Mouse (Mus musculus) testis, postnatal 14 days (tissue): ENCODE measurements around the gene Ciapin1.

Experiments
- DNase-seq: peaks from one replicate; pipeline ENCODE4 v3.0.0; 2021; ENCODE audit warnings: low spot score

Ciapin1 gene

DNA sequence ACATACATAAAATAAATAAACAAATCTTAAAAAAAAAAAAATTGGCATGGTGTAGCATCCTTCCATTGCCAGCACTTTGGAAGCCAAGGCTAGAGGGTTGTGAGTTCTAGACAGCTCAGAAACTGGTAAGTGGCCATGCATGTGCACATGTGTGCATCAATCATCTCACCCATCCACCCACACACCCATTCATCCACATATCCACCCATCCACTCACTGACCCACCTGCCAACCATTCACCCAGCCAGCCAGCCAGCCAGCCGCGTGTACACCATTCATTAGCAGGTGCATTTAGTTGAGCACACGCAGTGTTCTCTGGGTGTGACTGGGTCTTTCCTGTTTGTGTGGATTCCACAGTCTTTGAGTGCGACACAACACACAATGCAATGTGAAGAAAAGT lies 32.3 kb downstream of the Ciapin1 start:
- DNase-seq, result no peak

DNA sequence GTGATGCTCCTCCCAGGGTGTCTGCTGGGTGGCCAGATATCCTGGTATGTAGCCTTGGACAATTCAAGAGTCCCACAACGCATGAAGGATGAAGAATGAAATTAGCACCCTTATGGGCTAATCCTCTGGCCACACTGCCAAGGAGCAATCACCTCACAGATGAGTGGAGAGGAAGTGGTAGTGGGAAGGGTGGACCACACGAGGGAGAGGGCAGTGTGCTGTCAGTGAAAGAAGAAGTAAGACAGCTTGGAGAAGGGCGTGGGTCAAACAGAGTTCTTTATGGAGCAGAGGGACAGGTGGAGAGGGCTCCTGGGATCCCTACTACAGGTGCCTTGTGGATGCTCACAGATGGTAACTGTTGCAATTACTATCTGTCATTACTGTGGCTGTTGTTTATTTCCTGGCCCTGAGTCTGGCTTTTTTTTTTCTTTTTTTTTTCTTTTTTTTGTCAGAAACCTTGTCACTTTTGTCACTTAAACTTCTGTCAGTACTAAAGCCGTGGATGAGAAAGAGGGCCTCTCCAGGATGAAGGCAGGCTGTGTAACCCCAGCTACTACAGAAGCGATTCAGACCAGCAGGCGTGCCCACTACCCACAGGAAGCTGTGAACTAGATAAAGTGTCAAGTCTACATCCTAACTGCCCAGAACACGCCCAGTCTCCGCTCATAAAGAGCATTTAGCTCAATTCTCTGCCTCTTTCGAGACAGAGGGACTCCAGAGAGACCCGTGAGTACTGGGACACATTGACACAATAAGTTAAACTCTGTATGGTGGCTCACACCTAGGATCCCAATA lies 33.4 kb downstream of the Ciapin1 start:
- no peak for DNase-seq

DNA sequence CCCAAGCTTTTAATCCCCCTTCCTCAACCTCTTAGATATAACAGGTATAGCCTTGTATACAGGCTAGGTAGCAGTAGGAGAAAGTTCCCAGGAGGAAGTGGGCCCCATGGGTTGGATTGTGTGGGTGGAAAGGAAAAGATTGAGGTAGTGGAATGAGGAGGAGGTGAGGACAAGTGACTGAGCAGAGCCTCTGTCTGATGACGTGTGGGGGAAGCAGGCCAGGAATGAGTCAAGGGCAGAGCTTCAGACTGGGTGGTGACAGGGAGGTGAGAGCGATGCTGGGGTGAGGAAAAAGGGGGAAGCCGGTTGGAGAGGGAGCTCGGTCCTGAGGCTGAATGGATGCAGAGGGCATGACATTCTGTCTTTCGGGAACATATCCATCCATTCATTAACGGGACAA lies 34.6 kb downstream of the Ciapin1 start:
- no peak for DNase-seq

DNA sequence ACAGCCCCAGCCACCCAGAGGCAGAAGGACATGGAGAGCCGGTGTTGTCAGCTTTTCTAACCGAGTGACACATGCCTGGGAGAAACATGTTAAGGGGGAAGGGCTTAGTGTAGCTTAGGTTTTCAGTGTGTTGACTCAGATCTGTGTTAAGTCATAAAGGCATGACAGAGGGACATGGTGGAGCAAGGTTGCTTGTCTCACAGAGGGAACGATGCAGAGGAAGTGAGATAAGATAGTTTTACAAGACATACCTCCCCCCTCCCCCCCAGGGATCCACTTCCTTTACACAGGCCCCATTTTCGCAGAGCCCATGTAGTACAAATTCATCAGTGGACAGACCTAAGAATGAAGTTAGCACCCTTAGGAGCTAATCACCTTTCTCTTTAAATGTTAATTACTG lies 35.8 kb downstream of the Ciapin1 start:
- DNase-seq, result no peak

DNA sequence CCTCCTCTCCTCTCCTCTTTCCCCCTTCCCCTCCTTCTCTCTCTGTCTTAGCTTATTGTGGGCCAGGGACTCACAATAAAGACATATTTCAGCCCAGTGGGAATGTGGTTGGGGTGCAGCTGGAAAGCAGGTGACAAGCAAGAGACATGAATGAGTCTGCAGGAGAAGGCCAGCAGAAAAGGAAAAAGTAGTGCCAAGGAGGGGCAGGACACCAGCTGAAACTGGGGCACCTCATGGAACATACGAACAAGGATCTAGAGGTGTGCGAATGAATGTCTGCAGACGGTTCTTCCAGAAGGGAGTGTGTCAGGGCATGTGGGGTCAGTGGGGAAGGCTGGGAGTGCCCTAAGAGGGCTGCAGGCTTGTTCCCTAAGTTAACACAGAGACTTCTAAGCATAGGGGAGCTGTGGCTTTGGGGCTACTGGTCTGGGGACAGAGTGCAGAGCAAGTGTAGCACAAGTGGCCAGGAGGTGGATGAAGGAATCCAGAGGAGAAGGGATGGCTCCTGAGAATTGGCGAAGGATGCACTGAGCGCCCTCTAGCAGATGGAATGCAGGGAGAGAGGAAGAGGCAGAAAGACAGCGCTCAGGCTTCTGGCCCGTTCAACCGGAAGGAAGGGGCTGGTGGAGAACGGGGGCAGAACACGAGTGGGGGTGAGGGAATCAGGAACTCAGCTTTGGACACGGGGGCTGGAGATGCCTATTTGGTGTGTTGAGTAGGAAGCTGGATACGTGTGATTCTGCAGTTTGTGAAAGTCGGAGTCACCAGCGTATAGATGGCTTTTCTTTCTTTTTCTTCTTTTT lies 36.7 kb downstream of the Ciapin1 start:
- DNase-seq, result no peak

DNA sequence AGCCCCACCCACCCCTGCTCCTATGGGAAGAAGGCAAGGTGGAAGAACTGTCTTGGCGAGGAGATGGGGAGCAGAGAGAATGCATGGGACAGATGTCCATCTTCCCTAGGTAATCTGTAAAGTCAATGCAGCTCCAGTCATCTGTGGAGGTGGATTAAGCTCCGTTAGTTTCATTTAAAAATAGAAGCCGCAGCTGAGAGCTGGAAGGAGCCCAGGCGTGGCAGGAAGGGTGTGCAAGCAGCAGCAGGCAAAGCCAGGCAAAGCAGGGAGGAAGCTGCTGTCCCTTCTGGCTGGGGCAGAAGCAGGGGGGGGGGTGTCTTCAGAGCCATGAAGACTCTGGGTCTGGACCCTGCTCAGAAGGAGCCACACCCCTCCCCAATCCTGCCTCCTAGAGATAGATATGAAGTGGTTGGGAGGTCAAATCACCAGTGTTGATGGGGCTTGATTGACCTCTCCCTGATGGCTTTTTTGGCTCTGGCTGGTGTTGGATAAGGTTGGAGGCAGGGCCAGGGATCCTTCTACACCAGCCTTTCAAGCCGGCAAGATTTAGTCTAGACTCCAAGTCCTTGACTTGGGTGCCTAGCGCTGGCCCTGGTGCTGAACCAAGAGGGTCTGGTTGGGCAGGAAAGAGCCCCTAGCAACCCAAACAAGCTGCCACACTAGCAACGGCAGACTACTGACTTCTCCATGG lies 37.7 kb downstream of the Ciapin1 start:
- DNase-seq, result no peak

DNA sequence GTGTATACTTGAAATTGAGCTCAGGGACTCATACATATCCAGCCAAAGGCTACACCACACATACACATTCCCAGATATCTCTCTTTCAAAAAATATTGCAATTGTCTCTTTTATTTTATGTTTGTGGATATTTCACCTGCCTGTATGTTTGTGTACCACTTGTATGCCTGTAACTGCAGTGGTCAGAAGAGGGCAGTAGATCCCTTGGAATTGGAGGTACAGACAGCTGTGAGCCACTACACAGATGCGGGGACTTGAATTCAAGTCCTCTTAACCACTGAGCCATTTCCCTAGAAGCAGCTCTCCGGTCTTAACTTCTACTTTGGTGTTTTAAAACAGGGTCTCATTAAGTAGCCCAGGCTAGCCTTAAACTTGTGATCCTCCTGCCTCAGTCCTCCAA lies 43.4 kb downstream of the Ciapin1 start:
- DNase-seq, result no peak

DNA sequence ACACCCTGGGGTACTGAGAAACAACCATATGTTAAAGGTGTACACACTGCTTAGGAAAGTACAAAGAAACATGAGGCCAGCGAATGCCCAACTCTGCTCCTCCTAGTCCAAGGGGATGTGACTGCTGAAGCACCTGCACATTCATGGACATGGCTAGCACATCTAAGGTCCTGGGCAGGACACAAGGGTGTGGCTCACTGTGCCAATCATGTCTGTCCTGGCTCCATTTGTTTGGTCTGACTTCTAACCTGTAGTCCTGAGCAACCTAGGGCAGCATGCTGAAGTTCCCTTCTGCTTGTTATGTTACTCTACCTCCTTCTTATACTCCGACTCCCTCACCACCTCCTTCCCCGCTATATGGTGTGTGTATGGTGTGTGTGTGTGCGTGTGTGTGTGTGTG lies 43.8 kb downstream of the Ciapin1 start:
- DNase-seq, result no peak

DNA sequence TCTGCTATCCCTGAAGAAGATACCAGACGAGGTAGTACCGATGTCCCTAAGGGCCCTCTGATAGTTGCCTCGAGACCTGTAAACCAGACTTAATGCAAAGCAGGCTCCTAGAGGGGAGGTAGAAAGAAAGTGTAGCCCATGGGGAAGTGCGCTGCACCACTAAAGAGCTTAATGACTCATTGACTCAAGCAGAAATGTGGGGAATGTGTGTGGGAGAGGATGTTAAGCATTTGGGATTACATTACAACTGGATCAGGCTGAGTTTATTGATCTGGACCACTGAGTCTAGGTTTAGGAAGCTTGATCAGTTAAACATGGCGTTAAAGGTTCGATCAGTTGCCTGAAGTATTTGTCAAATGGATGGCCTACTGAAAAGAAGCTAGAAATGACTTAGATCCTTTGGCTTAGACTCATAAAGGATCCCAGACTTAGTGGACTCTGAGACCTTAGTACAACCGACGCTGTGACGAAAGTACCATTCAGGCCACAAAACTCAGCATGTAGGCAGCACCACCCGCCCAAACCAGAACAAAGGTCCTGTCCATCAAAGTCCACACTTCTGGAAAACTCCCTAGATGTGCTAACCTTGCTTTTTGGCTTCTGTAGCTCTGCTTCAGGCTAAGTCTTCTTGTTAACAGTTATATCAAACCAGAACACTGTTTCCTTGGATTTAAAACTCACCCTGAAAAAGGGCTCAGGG lies 48.8 kb downstream of the Ciapin1 start:
- DNase-seq, result no peak

DNA sequence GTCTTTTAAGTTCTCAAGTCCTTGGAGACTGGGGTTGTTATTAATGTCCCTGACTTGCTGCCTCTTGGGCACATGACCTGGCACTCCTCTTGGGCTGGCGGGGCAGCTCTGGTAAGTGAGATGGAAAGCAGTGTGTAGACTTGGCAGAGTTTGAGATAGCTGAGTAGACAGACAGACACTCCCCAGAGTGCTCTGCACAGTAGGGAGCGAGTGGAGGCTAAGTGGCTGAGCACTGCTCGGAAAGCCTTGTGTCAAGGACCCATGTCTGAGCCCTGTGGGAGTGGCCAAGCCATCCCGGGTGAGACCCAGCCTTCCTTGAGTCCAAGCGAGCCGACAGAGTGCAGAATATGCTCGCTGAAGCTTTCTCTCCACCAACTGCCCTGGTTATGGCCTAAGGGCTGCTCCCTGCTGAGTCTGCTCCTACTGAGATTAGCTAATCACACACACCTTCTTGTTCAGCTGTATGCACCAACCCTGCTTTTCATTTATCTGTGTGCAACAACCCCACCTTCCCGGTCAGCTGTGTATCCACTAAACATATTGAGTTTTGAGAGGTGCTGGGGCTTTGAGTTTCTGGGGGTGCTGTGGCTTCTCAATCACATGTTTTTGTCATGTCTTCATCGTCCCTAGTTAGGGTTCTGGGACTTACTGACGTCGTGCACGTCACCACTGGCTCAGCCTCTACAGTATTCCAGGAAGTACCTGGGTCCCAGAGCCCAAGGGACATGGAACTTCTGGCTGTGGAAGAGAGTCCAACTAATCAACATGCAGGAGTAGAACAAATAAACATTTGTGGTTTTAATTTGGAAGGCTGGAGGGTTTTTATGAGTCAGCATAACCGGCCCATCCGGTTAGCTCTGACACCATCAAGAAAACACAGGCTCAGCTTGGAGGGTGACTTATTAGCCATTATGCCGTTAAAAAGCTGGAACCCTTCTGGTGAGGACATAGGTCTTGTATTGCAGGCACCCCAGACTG lies 50.3 kb downstream of the Ciapin1 start:
- no peak for DNase-seq

DNA sequence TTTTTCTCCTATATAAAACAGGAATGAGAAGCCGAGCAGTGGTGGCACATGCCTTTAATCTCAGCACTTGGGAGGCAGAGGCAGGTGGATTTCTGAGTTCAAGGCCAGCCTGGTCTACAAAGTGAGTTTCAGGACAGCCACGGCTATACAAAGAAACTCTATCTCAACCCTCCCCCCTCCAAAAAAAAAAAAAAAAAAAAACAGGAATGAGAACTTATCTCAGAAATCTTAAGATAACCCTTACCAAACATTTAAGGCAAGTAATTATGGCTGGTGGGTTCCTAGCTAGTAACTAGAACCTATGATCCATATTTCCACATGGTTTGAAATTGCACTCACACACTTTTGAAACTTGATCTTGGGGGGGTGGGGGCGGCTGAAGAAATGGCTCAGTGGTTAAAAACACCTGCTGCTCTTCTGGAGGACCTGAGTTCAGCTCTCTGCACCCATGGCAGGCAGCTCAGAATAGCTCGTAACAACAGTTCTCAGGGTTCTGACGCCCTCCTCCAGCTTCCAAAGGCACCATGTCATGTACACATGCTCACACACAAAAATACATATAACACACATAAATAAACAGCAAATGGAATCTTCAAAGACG lies 52.1 kb downstream of the Ciapin1 start:
- DNase-seq, result no peak

DNA sequence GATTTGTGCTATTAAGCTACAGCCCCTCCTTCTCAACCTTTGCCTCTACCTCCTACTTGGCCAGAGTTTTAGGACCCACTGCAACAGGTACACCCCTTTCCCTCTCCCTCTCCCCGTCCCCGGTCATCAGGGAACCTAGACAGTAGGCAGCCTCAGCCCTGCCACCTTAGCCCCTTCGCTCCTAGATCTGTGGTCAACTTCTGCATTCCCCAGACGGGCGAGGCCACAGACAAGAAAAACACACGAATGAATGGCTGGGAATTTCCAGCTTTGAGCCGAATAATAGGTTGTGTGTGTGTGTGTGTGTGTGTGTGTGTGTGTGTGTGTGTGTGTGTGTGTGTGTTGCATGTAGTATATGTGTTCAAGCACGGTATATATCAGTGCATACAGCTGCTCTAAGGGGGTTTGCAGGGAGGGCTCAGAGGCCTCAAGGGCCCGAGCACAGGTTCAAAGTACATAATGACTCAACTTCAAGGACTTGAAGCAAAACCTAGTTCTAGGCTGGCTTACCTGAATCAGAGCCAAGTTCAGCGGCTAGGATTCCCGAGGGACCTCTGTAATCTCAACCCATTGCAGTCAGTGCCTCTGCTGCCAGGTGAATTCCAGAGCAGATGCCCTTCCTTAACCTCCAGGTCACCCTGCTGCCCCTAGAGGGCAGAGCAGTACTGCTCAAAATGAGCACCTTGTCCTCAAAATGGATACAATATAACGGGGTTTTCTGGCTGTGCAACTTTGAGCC lies 52.7 kb downstream of the Ciapin1 start:
- peak; percentile 81 for DNase-seq

DNA sequence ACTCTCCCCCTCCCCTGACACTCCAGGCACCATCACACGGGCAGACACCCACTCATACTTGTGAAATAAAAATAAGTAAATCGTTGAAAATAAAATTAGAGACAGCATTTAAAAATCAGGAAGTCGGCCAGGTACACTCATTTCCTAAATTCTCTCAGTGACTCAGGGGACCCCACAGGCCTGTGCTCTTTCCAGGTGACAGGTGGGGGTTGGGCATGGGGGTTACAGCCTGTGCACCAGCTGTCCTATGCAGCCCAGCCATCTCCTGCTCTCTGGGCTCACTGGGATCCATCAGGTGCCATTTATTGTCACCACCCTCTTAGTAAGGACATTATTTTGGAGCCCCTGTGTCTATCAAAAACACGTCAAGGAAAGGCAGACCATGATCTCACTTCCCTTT lies 54.3 kb downstream of the Ciapin1 start:
- no peak for DNase-seq

DNA sequence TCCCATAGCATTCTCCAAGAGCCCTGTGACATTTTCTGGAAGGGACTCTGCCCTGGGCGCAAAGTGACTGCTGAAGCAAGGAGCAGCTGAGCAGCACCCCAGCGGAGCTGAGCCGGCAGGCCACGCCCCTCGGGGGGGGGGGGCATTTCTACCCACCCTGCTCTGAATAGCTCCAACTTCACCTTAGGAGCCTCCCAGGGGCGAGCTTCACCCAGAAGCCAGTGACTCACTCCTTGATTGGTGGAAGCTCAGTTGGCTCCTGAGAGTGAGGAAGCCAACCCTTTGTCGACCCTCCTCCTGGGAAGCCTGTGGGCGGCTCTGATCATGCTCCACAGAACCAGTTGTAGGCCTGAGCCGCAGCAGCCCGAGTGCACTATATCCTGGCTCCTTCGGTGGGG lies 56.3 kb downstream of the Ciapin1 start:
- DNase-seq, result no peak

DNA sequence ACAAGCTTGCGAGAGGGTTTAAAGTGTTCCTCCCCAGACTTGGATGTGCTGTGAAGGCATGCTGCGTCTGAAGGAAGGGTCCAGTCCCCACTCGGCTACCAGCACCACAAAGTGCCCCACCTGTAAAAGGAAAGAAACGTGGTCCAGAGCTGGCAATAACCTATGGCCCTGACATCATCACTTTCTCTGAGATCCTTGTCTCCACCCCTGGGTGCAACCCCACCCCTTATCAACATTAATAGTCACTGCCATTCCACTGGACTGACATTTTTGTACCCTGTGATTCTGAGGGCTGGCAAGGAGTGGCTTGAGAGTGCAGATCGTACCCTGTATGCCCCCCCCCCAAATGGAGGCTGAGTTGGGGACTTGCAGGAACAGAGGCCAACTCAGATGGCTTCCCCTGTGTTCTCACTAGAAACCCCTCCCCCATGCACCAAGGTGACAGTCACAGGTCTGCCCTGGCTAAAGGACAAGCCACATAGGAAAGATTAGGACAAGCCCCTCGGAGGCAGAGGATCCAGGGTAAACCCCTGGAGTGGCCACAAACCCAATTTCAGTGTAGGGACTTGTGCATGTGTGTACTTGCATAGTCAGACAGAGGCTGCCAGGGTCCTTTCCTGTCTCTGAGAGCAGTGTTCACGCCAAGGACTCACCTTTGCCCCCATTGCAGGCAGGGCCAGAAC lies 56.9 kb downstream of the Ciapin1 start:
- DNase-seq, result no peak

DNA sequence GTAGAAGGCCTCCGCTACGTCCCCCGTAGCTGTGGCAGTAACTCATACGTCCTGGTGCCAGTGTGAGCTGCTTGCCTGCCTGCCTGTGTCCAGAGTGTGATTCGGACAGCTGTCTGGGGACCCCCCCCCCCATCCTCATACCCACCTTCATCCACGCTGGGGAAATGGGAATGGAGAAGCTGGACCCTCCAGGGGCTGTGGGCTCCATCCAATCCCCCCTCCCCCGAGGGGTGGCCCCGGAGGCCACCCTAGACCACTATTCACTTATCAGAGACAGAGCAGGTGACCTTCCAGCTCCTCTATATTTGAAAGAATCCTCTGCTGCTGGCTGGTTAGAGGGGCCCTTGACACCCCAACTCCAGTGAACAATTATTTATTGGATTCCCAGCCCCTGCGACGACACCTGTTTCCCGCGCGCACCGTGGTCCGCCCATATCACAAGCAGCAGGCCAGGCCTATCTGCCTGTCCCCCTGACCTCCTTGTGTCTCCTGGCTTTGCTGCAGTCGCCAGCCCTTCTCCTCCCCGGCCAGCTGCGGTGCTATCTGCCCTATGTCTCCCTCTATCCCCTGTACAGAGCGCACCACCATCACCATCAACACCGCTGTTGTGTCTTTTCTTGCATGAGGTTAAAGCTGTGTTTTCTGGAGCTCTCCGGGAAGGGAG lies 57.5 kb downstream of the Ciapin1 start:
- no peak for DNase-seq

DNA sequence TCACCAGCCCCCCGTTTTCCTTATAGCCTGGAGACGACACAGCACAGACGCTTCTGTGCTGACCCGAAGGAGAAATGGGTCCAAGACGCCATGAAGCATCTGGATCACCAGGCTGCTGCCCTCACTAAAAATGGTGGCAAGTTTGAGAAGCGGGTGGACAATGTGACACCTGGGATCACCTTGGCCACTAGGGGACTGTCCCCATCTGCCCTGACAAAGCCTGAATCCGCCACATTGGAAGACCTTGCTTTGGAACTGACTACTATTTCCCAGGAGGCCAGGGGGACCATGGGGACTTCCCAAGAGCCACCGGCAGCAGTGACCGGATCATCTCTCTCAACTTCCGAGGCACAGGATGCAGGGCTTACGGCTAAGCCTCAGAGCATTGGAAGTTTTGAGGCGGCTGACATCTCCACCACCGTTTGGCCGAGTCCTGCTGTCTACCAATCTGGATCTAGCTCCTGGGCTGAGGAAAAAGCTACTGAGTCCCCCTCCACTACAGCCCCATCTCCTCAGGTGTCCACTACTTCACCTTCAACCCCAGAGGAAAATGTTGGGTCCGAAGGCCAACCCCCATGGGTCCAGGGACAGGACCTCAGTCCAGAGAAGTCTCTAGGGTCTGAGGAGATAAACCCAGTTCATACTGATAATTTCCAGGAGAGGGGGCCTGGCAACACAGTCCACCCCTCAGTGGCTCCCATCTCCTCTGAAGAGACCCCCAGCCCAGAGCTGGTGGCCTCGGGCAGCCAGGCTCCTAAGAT lies 58.4 kb downstream of the Ciapin1 start:
- no peak for DNase-seq

DNA sequence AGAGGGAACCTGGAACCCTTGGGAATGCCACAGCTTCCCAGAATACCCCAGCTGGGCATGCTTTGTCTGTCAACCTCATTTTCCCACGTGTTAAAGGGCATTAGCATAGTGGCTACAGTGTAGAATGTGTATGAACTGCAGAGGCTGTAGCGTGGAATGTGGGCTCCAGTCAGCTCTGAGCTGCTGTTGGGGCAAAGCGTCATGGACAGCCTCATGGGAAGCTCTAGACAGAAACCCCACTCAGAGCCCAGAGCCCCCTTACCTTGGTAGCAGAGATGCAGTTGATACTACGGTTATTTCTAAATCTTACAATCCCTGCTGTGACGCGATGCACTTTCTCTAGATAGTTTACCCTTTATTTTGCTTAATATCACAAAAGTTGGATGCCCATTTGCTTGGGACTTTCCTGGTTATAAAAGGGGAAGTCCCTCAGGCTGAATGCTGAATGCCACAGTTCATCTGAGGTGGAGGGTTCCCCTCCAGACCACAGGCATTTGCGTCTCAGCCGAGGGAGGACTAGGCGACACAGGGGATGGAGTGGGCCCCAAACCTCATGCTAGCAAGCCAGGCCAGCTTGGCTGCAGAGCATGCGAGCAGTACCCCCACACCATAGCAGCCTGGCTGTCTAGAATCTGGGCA lies 59.1 kb downstream of the Ciapin1 start:
- no peak for DNase-seq
